Mouse (Mus musculus): Measurements from ENCODE around the gene Htr1a.

GRCm38 (mm10) chr13:105411535-105412326 lies 31.7 kb upstream of the Htr1a start:
- TF ChIP-seq CTCF (IDR thresholded peaks at IDR 0.05; ENCODE audit: borderline replicate concordance, insufficient read depth, low read depth, low read length) (no peak), POLR2A (IDR thresholded peaks at IDR 0.05; ENCODE audit: borderline replicate concordance, insufficient read depth, low read length) (no peak)
